Mouse (Mus musculus) lung, embryonic 15.5 days (tissue): Measurements from ENCODE around the gene Fam189b. TPM values are rescaled to one million over a fixed set of nuclear protein-coding genes. Genes with fewer than 3 reads are reported as not detected.
A peak's percentile ranks its signal among the peaks of the same experiment; 100 is the strongest.
"Not testable (repeated sequence)": the region's sequence is repeated elsewhere in the genome, so short reads cannot be mapped to it uniquely, and the experiment has no call there.

ENCODE experiments used
- ATAC-seq: fragments of 200-750 bp; cut with Nextera tagmentation; 2 replicates; pipeline ENCODE4 v1.8.0; 2017; ENCODE audit warnings: moderate number of reproducible peaks, borderline replicate concordance; ENCODE audit not compliant: low FRiP score, low TSS enrichment; ENCODE audit errors: extremely low read depth
- H3K27ac ChIP-seq: fragments of 300-500 bp; sonication (generic); 2 replicates; pipeline ENCODE4 v1.5.1; 2015; ENCODE audit warnings: moderate library complexity, mild to moderate bottlenecking, inconsistent platforms
- H3K27me3 ChIP-seq: fragments of 300-500 bp; sonication (generic); 2 replicates; pipeline ENCODE4 v1.6.1; 2015; ENCODE audit warnings: inconsistent platforms
- H3K36me3 ChIP-seq: fragments of 300-500 bp; sonication (generic); 2 replicates; pipeline ENCODE4 v1.6.1; 2015; ENCODE audit warnings: inconsistent platforms
- H3K4me1 ChIP-seq: fragments of 300-500 bp; sonication (generic); 2 replicates; pipeline ENCODE4 v1.6.1; 2015; ENCODE audit warnings: inconsistent platforms
- H3K4me2 ChIP-seq: fragments of 300-500 bp; sonication (generic); 2 replicates; pipeline ENCODE4 v1.6.1; 2015; ENCODE audit warnings: inconsistent platforms, mild to moderate bottlenecking, moderate library complexity
- H3K4me3 ChIP-seq: fragments of 300-500 bp; sonication (generic); 2 replicates; pipeline ENCODE4 v1.5.1; 2015; ENCODE audit warnings: mild to moderate bottlenecking, inconsistent platforms
- H3K9ac ChIP-seq: fragments of 300-500 bp; sonication (generic); 2 replicates; pipeline ENCODE4 v1.6.1; 2015; ENCODE audit warnings: inconsistent platforms
- H3K9me3 ChIP-seq: fragments of 300-500 bp; sonication (generic); 2 replicates; pipeline ENCODE4 v1.6.1; 2016; ENCODE audit warnings: inconsistent platforms
- WGBS: fragments of 180-500 bp; shearing (Covaris S2); methylation state at CpG from one replicate; pipeline ENCODE4 v1.1.7; 2015; 5-methylcytosine and 5-hydroxymethylcytosine counted together
- polyA plus RNA-seq: library from polyadenylated mRNA; unstranded; fragments of >200 nt; fragmentation: Nextera tagmentation; extraction: Ambion mirVana; gene quantifications from 2 replicates; pipeline ENCODE4 v1.2.1, GENCODE M21; 2015

Fam189b gene
- polyA plus RNA-seq, 1 experiment from 2014 or later: 18.4 TPM

DNA sequence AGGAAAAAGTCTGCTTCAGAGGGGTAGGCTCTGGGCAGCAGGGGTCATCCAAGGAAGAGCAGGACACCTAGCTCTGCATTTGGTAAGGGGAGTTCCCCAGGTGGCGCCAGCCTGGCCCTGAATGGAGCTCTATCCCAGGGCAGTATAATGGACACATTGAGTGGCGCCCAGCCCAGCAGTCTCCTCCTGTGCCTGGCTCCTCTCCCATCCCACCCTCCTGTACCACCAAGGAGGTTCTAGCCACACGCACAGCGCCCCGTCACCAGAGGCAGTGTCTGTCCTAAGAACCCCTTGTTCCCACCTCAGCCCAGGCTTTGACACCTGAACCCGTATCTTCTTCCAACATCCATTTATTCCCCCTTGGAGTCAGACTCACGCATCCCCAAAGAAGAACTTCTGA lies 26.8 kb downstream of the Fam189b start:
- H3K27ac ChIP-seq: no peak overlapping the region
- 93% methylated on average over 7 of the region's 7 CpGs for WGBS

DNA sequence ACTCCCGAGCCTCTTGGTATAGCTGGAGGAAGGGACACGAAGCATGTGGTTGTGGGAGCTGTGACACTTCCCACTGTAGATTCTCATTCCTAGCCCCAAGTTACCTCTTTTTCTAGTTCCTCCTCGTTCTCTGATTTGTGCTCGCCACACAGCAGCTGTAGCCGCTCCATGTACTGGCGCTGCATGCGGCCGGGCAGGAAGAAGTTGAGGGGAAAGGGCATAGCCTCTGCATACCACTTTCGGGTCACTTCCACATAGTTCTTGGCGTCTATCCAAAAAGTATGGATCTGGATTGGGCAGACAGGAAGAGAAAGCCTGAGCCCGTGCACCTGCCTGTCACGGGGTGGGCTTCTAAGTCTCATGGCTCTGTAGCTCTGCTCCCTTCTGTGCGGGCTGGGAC lies 27.2 kb downstream of the Fam189b start:
- Histone ChIP-seq H3K4me1 (peaks cover 20% of the 10 kb centered on the region), H3K27ac (no peak overlapping the region), H3K27me3 (no peaks in the 10 kb centered on the region), H3K4me2 (no peak overlapping the region), H3K36me3 (peaks cover 48% of the 10 kb centered on the region), H3K9ac (no peak overlapping the region), H3K9me3 (no peaks in the 10 kb centered on the region), H3K4me3 (no peak overlapping the region)
- ATAC-seq: no peak
- WGBS: 65% methylated on average over 13 of the region's 13 CpGs

More for the DNA sequence above, 26.8 kb downstream of the Fam189b start:
- no peaks in the 10 kb centered on the region for H3K9me3 ChIP-seq
- H3K4me1 ChIP-seq: peaks cover 16% of the 10 kb centered on the region
- ATAC-seq: no peak
- H3K36me3 ChIP-seq: peaks cover 48% of the 10 kb centered on the region
- no peak overlapping the region for H3K4me3 ChIP-seq
- no peak overlapping the region for H3K9ac ChIP-seq
- no peak overlapping the region for H3K4me2 ChIP-seq
- H3K27me3 ChIP-seq: no peaks in the 10 kb centered on the region

DNA sequence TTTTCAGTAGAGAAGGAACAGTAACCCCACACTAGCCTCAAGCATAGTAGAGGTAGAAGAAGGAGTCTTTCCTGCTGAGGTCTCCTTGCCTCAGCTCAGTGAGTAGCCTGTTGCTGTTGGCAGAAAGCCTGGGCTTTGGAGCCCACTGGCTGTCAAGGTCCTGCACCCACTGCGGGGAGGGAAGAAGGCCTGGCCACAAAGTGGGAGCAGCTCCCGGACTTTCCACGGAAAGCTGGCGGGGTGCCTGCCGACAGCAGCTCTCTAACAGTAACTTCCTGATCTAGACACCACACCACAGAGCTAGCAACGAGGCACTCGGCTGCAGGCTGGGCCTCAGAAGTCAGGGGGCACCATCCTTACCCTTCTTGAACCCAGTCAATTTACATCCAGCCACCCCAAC lies 27.8 kb downstream of the Fam189b start:
- Histone ChIP-seq H3K36me3 (peaks cover 44% of the 10 kb centered on the region), H3K27ac (no peak overlapping the region)
- ATAC-seq: no peak

DNA sequence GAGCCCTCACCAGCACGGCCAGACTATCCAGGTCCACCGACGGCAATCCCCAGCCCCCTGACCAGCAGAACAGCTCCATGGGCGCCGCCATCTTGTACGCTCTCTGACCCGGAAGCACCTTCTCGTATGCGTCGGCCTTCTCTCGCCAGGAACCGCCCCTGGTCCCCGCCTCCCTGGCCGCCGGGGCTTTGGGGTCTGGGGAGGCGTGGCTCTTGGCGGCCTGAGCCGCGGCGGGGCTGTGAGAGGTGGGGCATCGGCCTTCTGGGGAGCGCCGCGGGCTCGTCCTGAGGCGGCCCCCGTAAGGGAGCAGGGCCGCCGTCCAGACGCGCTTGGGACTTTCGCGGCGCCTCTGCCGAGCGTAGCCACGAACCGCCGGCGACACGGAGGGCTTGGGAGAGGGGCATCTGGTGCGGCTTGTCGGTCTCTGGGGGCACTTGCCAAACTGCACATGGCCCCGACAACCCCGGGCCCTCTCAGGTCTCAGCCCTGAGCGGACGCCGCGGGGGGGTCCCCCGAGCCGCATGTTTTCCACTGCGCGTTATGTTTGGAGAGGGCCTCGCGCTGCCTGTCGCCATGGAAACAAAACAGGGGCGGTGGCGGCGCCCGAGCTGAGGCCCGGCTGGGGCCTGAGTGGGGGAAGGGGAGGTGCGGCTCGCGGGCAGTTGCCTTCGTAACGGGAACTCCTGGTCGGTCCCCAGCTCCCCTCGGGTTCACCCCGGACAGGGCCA lies 31.0 kb downstream of the Fam189b start:
- Histone ChIP-seq H3K9me3 (no peaks in the 10 kb centered on the region), H3K9ac (peak overlapping the region; percentile 71), H3K36me3 (peaks cover 13% of the 10 kb centered on the region), H3K4me3 (peak overlapping the region; percentile 72), H3K4me1 (peaks cover 46% of the 10 kb centered on the region), H3K4me2 (peak overlapping the region; percentile 89), H3K27me3 (no peaks in the 10 kb centered on the region), H3K27ac (peak overlapping the region; percentile 99)
- peak; percentile 92 for ATAC-seq
- under 1% methylated on average over 69 of the region's 69 CpGs for WGBS

More for the DNA sequence above, 27.8 kb downstream of the Fam189b start:
- H3K4me3 ChIP-seq: no peak overlapping the region
- H3K9me3 ChIP-seq: no peaks in the 10 kb centered on the region
- H3K27me3 ChIP-seq: no peaks in the 10 kb centered on the region
- H3K9ac ChIP-seq: no peak overlapping the region
- H3K4me1 ChIP-seq: peaks cover 26% of the 10 kb centered on the region
- WGBS: 56% methylated on average over 7 of the region's 7 CpGs
- H3K4me2 ChIP-seq: no peak overlapping the region

DNA sequence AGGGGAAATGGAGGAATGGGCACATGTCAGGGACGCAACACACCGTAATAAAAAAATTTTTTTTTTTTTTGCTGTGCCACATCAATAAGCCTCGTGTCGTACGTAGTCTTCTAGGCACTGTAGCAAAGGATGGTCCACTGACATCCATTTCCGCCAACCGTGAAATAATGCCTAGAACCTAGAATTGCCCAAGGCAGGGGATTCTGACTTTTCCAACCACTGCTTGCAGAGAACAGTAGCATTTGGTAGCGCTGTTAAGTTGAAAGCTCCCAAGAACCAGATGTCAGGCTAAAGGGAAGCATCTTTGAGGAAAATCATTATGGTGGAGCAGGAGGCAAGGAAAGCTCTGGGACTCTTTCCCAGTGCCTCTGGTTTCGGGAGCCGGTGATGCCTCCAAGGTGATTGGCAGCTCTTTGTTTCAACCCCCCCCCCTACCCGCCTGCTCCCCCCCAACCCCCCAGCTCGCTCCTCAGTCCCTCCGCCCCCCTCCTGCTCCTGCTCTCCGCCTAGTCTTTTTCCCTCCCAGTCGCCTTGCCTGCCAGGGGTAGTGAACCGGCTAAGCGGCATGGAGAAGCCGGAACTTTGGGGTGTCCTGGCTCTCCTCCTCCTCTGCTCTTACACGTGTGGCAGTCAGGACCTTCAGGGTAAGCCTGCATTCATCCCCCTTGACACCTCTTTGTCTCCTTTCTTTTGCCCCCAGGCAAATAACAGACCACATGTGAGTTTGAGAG lies 31.9 kb downstream of the Fam189b start, which contains the start of gene Thbs3:
TSS of gene Thbs3 (plus strand) at position 500 of the 731 bp plus-strand sequence.
- Histone ChIP-seq H3K4me3 (peak within 1 kb of the TSS; percentile 72), H3K4me1 (peaks cover 55% of the 10 kb centered on the region), H3K27ac (peak within 1 kb of the TSS; percentile 99), H3K4me2 (peak within 1 kb of the TSS; percentile 89), H3K27me3 (no peaks in the 10 kb centered on the region), H3K9me3 (no peaks in the 10 kb centered on the region), H3K36me3 (0 out of 2 replicates have a peak, but pooled peaks cover 4% of the 10 kb centered on the region), H3K9ac (peak within 1 kb of the TSS; percentile 71)
- WGBS: 0% methylated on average over 16 of the region's 19 CpGs
- ATAC-seq: no peak

DNA sequence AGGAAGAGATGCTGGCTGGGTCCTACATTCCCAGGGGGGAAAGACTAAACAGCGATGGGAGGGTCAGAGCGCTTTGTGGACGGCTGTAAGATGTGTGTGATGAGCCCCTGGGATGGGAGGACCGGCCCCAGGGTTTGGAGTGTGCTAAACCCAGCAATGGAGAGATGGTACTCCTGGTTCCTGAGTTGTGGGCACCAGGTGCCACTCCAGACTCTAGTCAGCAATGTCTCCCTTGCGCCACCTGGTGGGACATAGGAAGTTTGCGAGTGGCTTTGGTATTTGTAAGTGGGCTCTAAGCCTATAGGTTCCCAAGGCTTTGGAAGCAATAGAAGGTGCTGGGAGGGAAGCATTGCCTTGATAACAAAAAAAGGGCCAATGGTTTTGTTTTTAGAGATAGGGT lies 32.9 kb downstream of the Fam189b start:
- Histone ChIP-seq H3K4me2 (peak overlapping the region; percentile 89), H3K36me3 (no peaks in the 10 kb centered on the region), H3K27ac (peak overlapping the region; percentile 99), H3K4me3 (peak overlapping the region; percentile 72), H3K4me1 (peaks cover 60% of the 10 kb centered on the region), H3K9ac (no peak overlapping the region), H3K9me3 (no peaks in the 10 kb centered on the region), H3K27me3 (no peaks in the 10 kb centered on the region)
- WGBS: under 1% methylated on average over 6 of the region's 6 CpGs
- ATAC-seq: peak; percentile 13; the same call in 1 of the 2 replicates

DNA sequence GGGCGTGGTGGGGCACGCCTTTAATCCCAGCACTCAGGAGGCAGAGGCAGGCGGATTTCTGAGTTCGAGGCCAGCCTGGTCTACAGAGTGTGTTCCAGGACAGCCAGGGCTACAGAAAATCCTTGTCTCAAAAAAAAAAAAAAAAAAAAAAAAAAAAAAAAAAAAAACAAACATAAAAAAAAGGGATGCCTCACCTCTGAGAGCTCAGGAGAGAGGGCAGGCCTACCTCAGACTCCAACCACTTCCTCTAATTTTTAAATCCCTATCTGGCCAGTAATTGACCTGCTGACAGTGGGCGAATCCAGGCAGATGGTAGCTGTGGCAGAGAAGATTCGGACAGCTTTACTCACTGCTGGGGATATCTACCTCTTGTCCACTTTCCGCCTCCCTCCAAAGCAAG lies 33.5 kb downstream of the Fam189b start:
- not testable (repeated sequence) for H3K27ac ChIP-seq, ATAC-seq, H3K4me3 ChIP-seq, H3K9ac ChIP-seq, H3K27me3 ChIP-seq, H3K9me3 ChIP-seq, H3K36me3 ChIP-seq
- H3K4me1 ChIP-seq: peaks cover 60% of the 10 kb centered on the region
- H3K4me2 ChIP-seq: peak overlapping the region; percentile 89; the same call in 1 of the 2 replicates
- 74% methylated on average over 7 of the region's 7 CpGs for WGBS

DNA sequence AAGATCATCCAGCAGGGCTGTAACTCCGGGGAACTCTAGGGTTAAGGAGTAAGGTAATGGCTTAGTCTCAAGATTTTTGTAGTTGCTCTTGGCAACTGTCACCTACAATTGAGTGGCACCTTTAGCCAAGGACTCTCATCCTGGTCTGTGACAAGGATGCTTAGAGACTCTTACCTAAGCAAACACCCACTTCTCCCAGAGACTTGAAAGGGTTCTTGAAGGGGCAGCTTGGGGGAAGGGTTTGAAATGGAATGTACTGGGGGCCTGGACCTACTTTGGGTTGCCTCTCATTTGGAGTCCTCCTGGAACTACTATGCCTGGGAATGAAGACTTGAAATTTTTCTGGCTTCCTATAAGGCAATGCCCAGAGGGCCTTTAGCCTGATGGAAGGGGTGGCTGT lies 35.3 kb downstream of the Fam189b start:
- 0 out of 2 replicates have a peak, but pooled peaks have one; percentile 7 for ATAC-seq
- peak overlapping the region; percentile 89 for H3K27ac ChIP-seq
- H3K36me3 ChIP-seq: no peaks in the 10 kb centered on the region
- 57% methylated on average over 1 of the region's 1 CpGs for WGBS
- no peaks in the 10 kb centered on the region for H3K9me3 ChIP-seq
- H3K4me3 ChIP-seq: no peak overlapping the region
- no peak overlapping the region for H3K9ac ChIP-seq
- peaks cover 49% of the 10 kb centered on the region for H3K4me1 ChIP-seq
- H3K27me3 ChIP-seq: no peaks in the 10 kb centered on the region
- H3K4me2 ChIP-seq: peak overlapping the region; percentile 36

DNA sequence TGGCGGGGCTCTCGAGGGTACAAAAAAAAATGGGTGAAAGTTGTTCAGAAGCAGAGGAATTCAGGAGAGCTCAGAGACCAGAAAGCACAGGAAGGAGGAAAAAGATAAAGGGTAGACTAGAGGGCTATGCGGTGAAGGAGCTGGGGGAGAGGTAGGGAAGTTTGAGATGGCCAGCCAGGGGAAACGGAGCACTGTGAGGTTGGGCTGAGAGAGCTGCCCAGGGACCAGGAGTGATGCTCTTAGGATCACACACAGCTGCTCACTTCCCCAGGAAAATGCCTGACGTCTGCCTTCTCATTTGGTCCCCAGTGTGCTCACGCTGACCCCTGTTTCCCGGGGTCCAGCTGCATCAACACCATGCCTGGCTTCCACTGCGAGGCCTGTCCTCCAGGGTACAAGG lies 36.6 kb downstream of the Fam189b start:
- H3K27me3 ChIP-seq: no peaks in the 10 kb centered on the region
- H3K4me2 ChIP-seq: peak overlapping the region; percentile 36; the same call in 1 of the 2 replicates
- ATAC-seq: no peak
- no peak overlapping the region for H3K9ac ChIP-seq
- peaks cover 46% of the 10 kb centered on the region for H3K4me1 ChIP-seq
- H3K9me3 ChIP-seq: no peaks in the 10 kb centered on the region
- H3K27ac ChIP-seq: peak overlapping the region; percentile 89
- whole genome bisulfite sequencing: 11% methylated on average over 8 of the region's 8 CpGs
- H3K4me3 ChIP-seq: no peak overlapping the region
- H3K36me3 ChIP-seq: no peaks in the 10 kb centered on the region

DNA sequence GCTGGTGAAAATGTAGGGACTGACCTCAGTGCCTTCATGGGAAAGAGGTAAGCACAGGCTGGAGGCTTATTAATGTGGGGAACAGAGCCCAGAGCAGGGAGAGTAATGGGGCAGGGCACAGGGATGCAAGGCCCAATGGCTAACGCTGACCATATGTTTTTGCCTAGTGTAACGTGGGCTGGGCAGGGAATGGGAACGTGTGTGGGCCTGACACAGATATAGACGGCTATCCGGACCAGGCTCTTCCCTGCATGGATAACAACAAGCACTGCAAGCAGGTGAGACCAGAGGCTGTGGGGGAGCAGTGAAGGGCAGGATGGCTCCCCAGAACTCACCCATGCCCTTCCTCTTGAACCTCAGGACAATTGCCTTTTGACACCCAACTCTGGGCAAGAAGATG lies 38.2 kb downstream of the Fam189b start:
- no peak for ATAC-seq
- no peaks in the 10 kb centered on the region for H3K9me3 ChIP-seq
- H3K9ac ChIP-seq: no peak overlapping the region
- peaks cover 36% of the 10 kb centered on the region for H3K4me1 ChIP-seq
- H3K4me2 ChIP-seq: no peak overlapping the region
- H3K36me3 ChIP-seq: no peaks in the 10 kb centered on the region
- H3K27ac ChIP-seq: no peak overlapping the region
- no peak overlapping the region for H3K4me3 ChIP-seq
- no peaks in the 10 kb centered on the region for H3K27me3 ChIP-seq
- WGBS: 72% methylated on average over 5 of the region's 5 CpGs

DNA sequence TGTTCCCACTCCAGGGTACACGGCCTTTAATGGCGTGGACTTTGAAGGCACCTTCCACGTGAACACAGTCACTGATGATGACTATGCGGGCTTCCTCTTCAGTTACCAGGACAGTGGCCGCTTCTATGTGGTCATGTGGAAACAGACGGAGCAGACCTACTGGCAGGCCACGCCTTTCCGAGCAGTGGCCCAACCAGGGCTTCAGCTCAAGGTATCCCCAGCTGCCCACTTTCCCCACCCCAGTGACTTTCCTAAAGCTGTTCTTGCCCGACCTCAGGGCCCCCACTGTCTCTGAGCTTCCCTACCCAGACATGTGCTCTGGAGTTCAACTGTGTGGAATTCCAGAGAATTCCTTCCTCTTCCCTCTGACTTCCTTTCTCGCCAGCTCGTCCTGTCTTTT lies 41.9 kb downstream of the Fam189b start:
- Histone ChIP-seq H3K4me2 (peak overlapping the region; percentile 83), H3K9ac (no peak overlapping the region), H3K36me3 (no peaks in the 10 kb centered on the region), H3K4me3 (peak overlapping the region; percentile 46; the same call in 1 of the 2 replicates), H3K4me1 (peaks cover 28% of the 10 kb centered on the region), H3K27me3 (peaks cover 10% of the 10 kb centered on the region; the same call in 1 of the 2 replicates), H3K9me3 (no peaks in the 10 kb centered on the region), H3K27ac (no peak overlapping the region)
- no peak for ATAC-seq
- WGBS: 69% methylated on average over 11 of the region's 11 CpGs

DNA sequence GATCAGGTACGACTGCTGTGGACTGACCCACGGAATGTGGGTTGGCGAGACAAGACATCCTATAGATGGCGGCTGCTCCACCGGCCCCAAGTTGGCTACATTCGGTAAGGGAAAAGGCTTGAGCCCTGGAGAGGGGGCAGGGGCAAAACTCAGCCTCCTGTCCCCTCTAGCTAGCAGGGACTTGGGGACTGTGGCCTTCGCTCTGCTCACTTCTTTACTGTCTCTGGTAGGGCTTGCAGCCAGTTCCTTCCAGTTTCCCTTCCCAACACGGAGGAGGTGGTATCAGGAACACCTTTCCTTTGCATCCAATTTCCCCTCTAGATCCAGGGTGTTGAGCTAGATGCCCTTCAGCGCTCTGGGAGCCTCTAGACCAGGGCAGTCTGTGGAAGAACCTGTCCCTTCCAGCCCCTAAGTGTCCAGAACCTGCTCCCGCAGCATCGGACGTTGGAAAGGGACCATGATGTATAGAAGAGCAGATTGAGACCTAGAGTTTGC lies 42.4 kb downstream of the Fam189b start:
- Histone ChIP-seq H3K4me3 (peak overlapping the region; percentile 46), H3K27ac (peak overlapping the region; percentile 91), H3K4me2 (peak overlapping the region; percentile 83), H3K9ac (no peak overlapping the region), H3K27me3 (peaks cover 10% of the 10 kb centered on the region; the same call in 1 of the 2 replicates), H3K4me1 (peaks cover 25% of the 10 kb centered on the region), H3K36me3 (no peaks in the 10 kb centered on the region), H3K9me3 (no peaks in the 10 kb centered on the region)
- no peak for ATAC-seq
- WGBS: 53% methylated on average over 12 of the region's 12 CpGs
